Mouse (Mus musculus): ENCODE measurements at regions not wholly inside any gene's neighbourhood (a gene's known extent, or its start where the extent isn't known, plus 50 kb on each side); places are given as distances from the start of the nearest gene placed in this dataset.
A peak's percentile ranks its signal among the peaks of the same experiment; 100 is the strongest.

GRCm38 (mm10) chr3:73134316-73134715 is 76.7 kb upstream of the Slitrk3 start:
- no peaks in the 10 kb centered on the region for H3K27me3 ChIP-seq (ENCODE audit: control insufficient read depth, insufficient read depth, low read length)
- no peaks in the 10 kb centered on the region for H3K36me3 ChIP-seq (ENCODE audit: control insufficient read depth, insufficient read depth, low read length)
- no peak overlapping the region for H3K4me3 ChIP-seq (ENCODE audit: low read depth, low read length)
- H3K27ac ChIP-seq (ENCODE audit: insufficient read depth, low read depth, low read length): no peak overlapping the region
- TF ChIP-seq POLR2A (IDR thresholded peaks at IDR 0.05; ENCODE audit: low read depth, low read length) (no peak), CTCF (IDR thresholded peaks at IDR 0.05; ENCODE audit: extremely low read depth, insufficient read length, insufficient replicate concordance, low read depth, low read length) (peak; percentile 50; the same call in 1 of the 2 replicates)
- H3K4me1 ChIP-seq (ENCODE audit: control insufficient read depth, insufficient read depth, insufficient read length, low read length): no peaks in the 10 kb centered on the region
- WGBS: 5% methylated on average over 9 of the region's 9 CpGs

GRCm38 (mm10) chr3:73125143-73125542 is 67.5 kb upstream of the Slitrk3 start:
- TF ChIP-seq POLR2A (IDR thresholded peaks at IDR 0.05; ENCODE audit: low read depth, low read length) (no peak), CTCF (IDR thresholded peaks at IDR 0.05; ENCODE audit: extremely low read depth, insufficient read length, insufficient replicate concordance, low read depth, low read length) (no peak)
- WGBS: 76% methylated on average over 4 of the region's 4 CpGs
- Histone ChIP-seq H3K4me1 (ENCODE audit: control insufficient read depth, insufficient read depth, insufficient read length, low read length) (no peaks in the 10 kb centered on the region), H3K36me3 (ENCODE audit: control insufficient read depth, insufficient read depth, low read length) (no peaks in the 10 kb centered on the region), H3K4me3 (ENCODE audit: low read depth, low read length) (no peak overlapping the region), H3K27ac (ENCODE audit: insufficient read depth, low read depth, low read length) (no peak overlapping the region), H3K27me3 (ENCODE audit: control insufficient read depth, insufficient read depth, low read length) (no peaks in the 10 kb centered on the region)

GRCm38 (mm10) chr3:73109102-73109501 is 51.5 kb upstream of the Slitrk3 start:
- H3K4me1 ChIP-seq (ENCODE audit: control insufficient read depth, insufficient read depth, insufficient read length, low read length): no peaks in the 10 kb centered on the region
- H3K27me3 ChIP-seq (ENCODE audit: control insufficient read depth, insufficient read depth, low read length): no peaks in the 10 kb centered on the region
- H3K27ac ChIP-seq (ENCODE audit: insufficient read depth, low read depth, low read length): no peak overlapping the region
- TF ChIP-seq POLR2A (IDR thresholded peaks at IDR 0.05; ENCODE audit: low read depth, low read length) (no peak), CTCF (IDR thresholded peaks at IDR 0.05; ENCODE audit: extremely low read depth, insufficient read length, insufficient replicate concordance, low read depth, low read length) (no peak)
- 70% methylated on average over 1 of the region's 1 CpGs for WGBS
- H3K36me3 ChIP-seq (ENCODE audit: control insufficient read depth, insufficient read depth, low read length): no peaks in the 10 kb centered on the region
- H3K4me3 ChIP-seq (ENCODE audit: low read depth, low read length): no peak overlapping the region

All from small intestine, adult 2 months (tissue).